Mouse (Mus musculus) heart, embryonic 15.5 days (tissue): ENCODE measurements around the gene Prtn3. TPM values are rescaled to one million over a fixed set of nuclear protein-coding genes. Genes with fewer than 3 reads are reported as not detected.

Source experiments
- ATAC-seq: fragments of 200-750 bp; cut with Nextera tagmentation; replicated peaks from 2 replicates; pipeline ENCODE4 v1.8.0; 2017; ENCODE audit warnings: low read depth, moderate TSS enrichment; ENCODE audit not compliant: insufficient number of reproducible peaks, insufficient read depth, low FRiP score
- H3K27ac ChIP-seq: fragments of 300-500 bp; sonication (generic); 2 replicates; pipeline ENCODE4 v1.5.1; 2015; ENCODE audit warnings: mild to moderate bottlenecking, inconsistent platforms
- H3K27me3 ChIP-seq: fragments of 300-500 bp; sonication (generic); 2 replicates; pipeline ENCODE4 v1.6.1; 2015; ENCODE audit warnings: inconsistent platforms
- H3K36me3 ChIP-seq: fragments of 300-500 bp; sonication (generic); 2 replicates; pipeline ENCODE4 v1.6.1; 2015; ENCODE audit warnings: mild to moderate bottlenecking, inconsistent platforms
- H3K4me1 ChIP-seq: fragments of 300-500 bp; sonication (generic); replicated peaks from 2 replicates; pipeline ENCODE4 v1.6.1; 2015; ENCODE audit warnings: inconsistent platforms
- H3K4me2 ChIP-seq: fragments of 300-500 bp; sonication (generic); 2 replicates; pipeline ENCODE4 v1.6.1; 2015; ENCODE audit warnings: inconsistent platforms, mild to moderate bottlenecking, moderate library complexity
- H3K4me3 ChIP-seq: fragments of 300-500 bp; sonication (generic); 2 replicates; pipeline ENCODE4 v1.5.1; 2015; ENCODE audit warnings: mild to moderate bottlenecking, inconsistent platforms
- H3K9ac ChIP-seq: fragments of 300-500 bp; sonication (generic); 2 replicates; pipeline ENCODE4 v1.6.1; 2015; ENCODE audit warnings: mild to moderate bottlenecking, inconsistent platforms
- H3K9me3 ChIP-seq: fragments of 300-500 bp; sonication (generic); replicated peaks from 2 replicates; pipeline ENCODE4 v1.6.1; 2016; ENCODE audit warnings: inconsistent platforms
- WGBS: fragments of 180-500 bp; shearing (Covaris S2); methylation state at CpG from one replicate; pipeline ENCODE4 v1.1.7; 2015; ENCODE audit warnings: mixed read lengths; 5-methylcytosine and 5-hydroxymethylcytosine counted together
- polyA plus RNA-seq: library from polyadenylated mRNA; unstranded; fragments of >200 nt; fragmentation: Nextera tagmentation; extraction: Ambion mirVana; gene quantifications from 2 replicates; pipeline ENCODE4 v1.2.1, GENCODE M21; 2015

Prtn3 gene
- polyA plus RNA-seq, 1 experiment from 2014 or later, result 1.1 TPM

DNA sequence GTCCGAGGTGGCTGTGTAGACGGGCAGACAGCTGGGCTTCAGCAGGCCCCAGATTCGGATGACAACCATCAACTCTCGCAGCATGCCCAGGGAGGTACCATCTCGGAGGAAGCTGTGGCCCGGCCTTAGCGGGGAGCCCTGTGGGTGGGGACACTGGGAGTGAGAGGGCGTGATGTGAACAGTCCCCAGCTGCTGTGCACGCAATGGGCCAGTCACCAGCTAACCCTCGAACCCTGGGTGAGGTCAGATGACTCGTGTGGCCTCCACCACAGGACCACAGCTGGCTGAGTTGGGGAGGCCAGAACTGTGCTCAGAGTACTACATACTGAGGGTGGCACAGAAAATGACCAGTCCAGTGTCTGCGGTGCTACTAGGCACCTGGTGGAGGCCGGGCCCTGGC lies 22.5 kb downstream of the Prtn3 start:
- no peak for ATAC-seq
- 87% methylated on average over 13 of the region's 13 CpGs for WGBS
- peaks cover 44% of the 10 kb centered on the region for H3K36me3 ChIP-seq
- H3K4me3 ChIP-seq, result no peak overlapping the region
- H3K27me3 ChIP-seq, result no peaks in the 10 kb centered on the region
- no peak overlapping the region for H3K27ac ChIP-seq
- no peak overlapping the region for H3K9ac ChIP-seq
- H3K9me3 ChIP-seq, result no peaks in the 10 kb centered on the region
- 0 out of 2 replicates have a peak, but pooled peaks cover 2% of the 10 kb centered on the region for H3K4me1 ChIP-seq
- no peak overlapping the region for H3K4me2 ChIP-seq

DNA sequence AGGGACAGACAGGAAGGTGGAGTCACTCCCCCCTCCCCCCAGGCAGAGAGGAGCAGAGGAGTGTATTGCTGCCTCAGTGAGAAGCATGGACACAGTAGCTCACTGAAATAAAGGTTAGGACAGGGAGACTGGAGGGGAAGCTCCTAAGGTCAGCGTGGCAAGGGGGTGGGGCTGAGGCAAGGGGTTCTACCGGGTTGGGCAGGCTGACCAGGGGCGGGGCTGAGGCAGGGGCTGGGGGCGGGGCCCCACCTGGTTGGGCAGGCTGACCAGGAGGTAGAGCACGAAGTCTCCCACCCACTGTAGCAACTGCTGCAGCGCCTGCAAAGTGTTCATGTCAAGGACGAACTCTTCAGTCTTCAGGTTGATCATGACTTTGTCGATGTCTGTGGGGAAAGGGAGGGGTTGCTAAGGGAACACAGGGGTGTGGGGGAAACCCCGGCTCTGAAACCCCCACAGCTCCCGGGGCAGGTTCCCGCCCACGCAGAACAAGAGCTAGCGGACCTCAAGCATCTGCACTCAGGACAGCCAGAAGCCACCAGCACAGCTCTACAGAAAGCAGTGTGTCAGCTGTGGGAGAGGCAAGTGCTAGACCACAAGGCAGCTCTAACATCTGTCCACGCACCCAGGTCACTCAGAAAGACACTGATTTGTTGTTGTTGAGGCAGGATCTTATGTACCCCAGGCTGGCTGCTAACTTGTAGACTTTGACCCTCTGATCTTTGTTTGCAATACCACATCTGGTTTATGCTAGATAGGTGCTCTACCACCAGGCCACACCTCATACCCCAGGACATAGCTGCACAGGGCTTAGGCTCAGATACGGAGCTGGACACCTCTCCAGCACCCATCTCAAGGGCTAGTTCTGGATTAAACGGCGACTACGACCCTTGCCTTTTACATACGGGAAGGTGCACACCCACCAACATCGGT lies 23.3 kb downstream of the Prtn3 start:
- H3K4me2 ChIP-seq, result no peak overlapping the region
- WGBS, result 54% methylated on average over 20 of the region's 20 CpGs
- ATAC-seq, result no peak
- H3K9ac ChIP-seq, result no peak overlapping the region
- H3K36me3 ChIP-seq, result peaks cover 50% of the 10 kb centered on the region
- H3K4me3 ChIP-seq, result no peak overlapping the region
- H3K4me1 ChIP-seq, result 0 out of 2 replicates have a peak, but pooled peaks cover 2% of the 10 kb centered on the region
- H3K9me3 ChIP-seq, result no peaks in the 10 kb centered on the region
- H3K27ac ChIP-seq, result no peak overlapping the region
- H3K27me3 ChIP-seq, result no peaks in the 10 kb centered on the region

DNA sequence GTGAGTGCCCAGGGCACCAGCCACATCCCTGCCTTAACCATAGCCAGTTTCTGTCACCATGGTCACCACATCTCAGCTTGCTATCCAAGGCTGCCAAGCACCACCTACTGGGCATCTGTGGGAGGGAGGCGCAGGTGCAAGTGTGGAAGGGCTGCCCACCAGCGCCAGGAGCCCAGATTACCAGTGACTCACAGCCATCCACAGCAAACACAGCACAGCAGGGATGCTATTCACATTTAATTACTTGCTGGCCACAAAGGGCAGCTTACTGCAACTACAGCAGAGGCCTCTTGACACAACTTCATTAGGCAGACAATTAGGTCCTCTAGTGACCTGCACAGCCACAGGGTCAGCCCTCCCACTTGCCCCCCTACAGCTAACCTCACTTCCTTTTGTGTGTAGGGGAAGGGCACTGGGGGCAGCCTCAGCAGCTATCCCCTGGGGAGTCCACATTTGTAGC lies 26.7 kb downstream of the Prtn3 start:
- Histone ChIP-seq H3K36me3 (peaks cover 70% of the 10 kb centered on the region), H3K27ac (no peak overlapping the region), H3K9ac (no peak overlapping the region), H3K27me3 (no peaks in the 10 kb centered on the region), H3K4me1 (no peaks in the 10 kb centered on the region), H3K4me3 (no peak overlapping the region), H3K9me3 (no peaks in the 10 kb centered on the region), H3K4me2 (no peak overlapping the region)
- 52% methylated on average over 2 of the region's 2 CpGs for WGBS
- no peak for ATAC-seq

DNA sequence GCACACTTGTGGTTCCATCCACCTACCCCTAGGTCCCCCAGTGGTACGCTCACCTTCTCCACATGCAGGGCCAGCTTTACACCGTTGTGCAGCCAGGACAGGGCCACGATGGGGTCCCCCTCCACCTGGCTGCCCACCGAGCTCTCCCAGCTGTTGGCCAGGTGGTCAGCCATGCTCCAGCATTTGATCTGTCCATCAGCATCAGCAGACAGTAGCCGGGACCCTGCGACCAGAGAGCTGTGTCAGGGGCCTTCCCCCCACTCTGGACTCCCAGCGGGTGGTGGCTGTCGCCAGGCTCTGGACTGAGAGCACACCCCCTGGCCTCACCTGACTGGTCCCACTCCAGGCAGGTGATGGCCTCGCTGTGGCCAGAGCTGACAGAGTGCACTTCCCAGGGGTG lies 32.4 kb downstream of the Prtn3 start:
- no peaks in the 10 kb centered on the region for H3K9me3 ChIP-seq
- no peak overlapping the region for H3K27ac ChIP-seq
- peaks cover 10% of the 10 kb centered on the region for H3K4me1 ChIP-seq
- WGBS, result 94% methylated on average over 9 of the region's 9 CpGs
- H3K9ac ChIP-seq, result no peak overlapping the region
- no peak for ATAC-seq
- H3K27me3 ChIP-seq, result no peaks in the 10 kb centered on the region
- H3K4me3 ChIP-seq, result no peak overlapping the region
- H3K36me3 ChIP-seq, result peaks cover 53% of the 10 kb centered on the region
- H3K4me2 ChIP-seq, result no peak overlapping the region

DNA sequence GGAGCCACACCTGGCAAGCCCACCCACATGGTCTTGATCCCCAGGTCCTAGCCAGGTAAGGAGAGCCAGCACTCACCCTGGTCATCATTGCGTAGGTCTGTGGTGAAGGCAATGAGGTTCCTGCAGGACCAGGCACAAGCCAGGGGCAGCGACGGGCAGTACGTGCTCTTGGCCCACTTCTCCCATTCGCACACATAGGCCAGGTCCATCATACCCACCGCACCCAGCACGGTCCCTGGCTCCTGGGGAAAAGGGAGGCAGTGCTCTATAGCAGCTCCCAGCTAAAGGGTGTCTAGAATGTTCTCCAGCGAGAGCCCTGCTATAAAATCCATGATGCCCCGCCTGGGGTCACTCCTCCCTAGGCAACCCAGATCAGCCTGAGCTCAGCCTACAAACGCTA lies 33.1 kb downstream of the Prtn3 start:
- no peak for ATAC-seq
- no peak overlapping the region for H3K27ac ChIP-seq
- no peak overlapping the region for H3K9ac ChIP-seq
- peaks cover 49% of the 10 kb centered on the region for H3K36me3 ChIP-seq
- H3K4me3 ChIP-seq, result no peak overlapping the region
- no peaks in the 10 kb centered on the region for H3K9me3 ChIP-seq
- WGBS, result 94% methylated on average over 10 of the region's 10 CpGs
- H3K4me1 ChIP-seq, result peaks cover 10% of the 10 kb centered on the region
- no peak overlapping the region for H3K4me2 ChIP-seq
- no peaks in the 10 kb centered on the region for H3K27me3 ChIP-seq

DNA sequence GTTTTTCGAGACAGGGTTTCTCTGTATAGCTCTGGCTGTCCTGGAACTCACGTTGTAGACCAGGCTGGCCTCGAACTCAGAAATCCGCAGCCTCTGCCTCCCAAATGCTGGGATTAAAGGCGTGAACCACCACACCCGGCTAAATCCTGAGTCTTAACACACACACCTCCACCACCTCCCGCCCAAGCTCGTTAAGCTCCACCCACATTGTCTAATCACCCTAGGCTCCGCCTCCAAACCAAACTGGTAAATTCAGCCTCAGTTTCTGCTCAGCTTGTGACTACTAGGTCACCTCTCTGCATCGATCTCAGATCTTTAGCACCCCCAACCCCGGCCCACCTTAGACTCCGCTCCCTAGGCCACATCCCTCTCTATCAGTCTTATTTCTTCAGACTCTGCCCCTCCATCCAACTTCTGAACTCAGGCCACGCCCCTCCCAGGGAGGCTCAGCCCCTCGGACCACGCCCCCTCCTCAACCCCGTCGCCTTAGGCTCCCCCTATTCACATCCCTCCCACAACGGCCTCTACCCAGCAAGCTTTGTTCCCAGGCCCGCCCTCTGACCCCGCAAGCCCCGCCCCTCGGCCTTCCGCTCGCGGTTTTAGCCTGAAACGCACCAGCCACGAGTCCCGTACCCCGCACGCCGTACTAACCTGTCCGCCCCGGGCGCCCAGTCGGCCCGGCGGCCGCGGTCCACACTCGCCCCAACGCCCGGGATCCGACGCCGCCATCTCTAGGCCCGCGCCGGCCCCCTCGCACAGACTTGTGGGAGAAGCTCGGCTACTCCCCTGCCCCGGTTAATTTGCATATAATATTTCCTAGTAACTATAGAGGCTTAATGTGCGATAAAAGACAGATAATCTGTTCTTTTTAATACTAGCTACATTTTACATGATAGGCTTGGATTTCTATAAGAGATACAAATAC lies 34.2 kb downstream of the Prtn3 start, which contains the start of gene Med16:
Med16 (minus strand) TSS at position 757 of the 925 bp plus-strand sequence.
- no peaks in the 10 kb centered on the region for H3K27me3 ChIP-seq
- WGBS, result 2% methylated on average over 52 of the region's 52 CpGs
- no peaks in the 10 kb centered on the region for H3K9me3 ChIP-seq
- peak within 1 kb of the TSS; percentile 91 for H3K9ac ChIP-seq
- peak within 1 kb of the TSS; percentile 97 for H3K27ac ChIP-seq
- ATAC-seq, result peak; percentile 97
- peaks cover 39% of the 10 kb centered on the region for H3K36me3 ChIP-seq
- peaks cover 13% of the 10 kb centered on the region for H3K4me1 ChIP-seq
- peak within 1 kb of the TSS; percentile 65 for H3K4me2 ChIP-seq
- peak within 1 kb of the TSS; percentile 74 for H3K4me3 ChIP-seq

DNA sequence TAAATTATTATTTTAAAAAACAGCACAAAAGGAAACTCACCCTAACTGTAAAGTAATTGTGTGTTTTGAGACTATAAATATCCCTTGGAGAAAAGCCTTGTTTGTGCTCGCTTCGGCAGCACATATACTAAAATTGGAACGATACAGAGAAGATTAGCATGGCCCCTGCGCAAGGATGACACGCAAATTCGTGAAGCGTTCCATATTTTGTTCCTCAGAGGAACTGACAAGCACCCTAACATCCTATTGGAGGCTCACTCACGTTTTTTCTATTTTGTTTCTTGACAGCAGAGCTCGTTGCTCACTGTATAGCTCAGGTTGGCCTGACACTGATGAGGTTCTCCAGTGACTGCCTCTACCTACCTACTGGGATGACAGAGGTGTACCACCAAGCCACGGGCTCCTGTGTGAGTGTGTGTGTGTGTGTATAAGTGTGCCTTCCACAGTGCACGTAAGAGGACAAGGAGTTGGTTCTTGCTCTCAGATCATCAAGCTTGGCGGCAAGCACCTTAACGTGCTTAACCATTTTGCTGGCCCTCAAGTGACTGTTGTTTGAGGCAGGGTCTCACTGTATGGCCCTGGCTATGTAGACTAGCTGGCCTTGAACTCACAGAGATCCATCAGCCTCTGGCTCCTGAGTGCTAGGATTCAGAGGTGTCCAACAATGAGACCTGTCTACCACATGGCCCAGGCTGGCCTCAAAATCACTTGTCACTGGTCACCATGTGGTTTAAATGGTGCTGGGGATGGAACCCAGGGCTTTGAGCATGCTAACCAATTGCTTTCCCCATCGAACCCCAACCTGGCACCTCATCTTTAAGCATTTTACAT lies 35.0 kb downstream of the Prtn3 start:
- ATAC-seq, result no peak
- no peaks in the 10 kb centered on the region for H3K9me3 ChIP-seq
- H3K4me3 ChIP-seq, result peak overlapping the region; percentile 74; the same call in 1 of the 2 replicates
- WGBS, result 24% methylated on average over 14 of the region's 14 CpGs
- H3K27ac ChIP-seq, result peak overlapping the region; percentile 97
- no peaks in the 10 kb centered on the region for H3K27me3 ChIP-seq
- H3K4me2 ChIP-seq, result peak overlapping the region; percentile 65
- H3K36me3 ChIP-seq, result peaks cover 32% of the 10 kb centered on the region
- H3K4me1 ChIP-seq, result peaks cover 21% of the 10 kb centered on the region
- peak overlapping the region; percentile 18; the same call in 1 of the 2 replicates for H3K9ac ChIP-seq

DNA sequence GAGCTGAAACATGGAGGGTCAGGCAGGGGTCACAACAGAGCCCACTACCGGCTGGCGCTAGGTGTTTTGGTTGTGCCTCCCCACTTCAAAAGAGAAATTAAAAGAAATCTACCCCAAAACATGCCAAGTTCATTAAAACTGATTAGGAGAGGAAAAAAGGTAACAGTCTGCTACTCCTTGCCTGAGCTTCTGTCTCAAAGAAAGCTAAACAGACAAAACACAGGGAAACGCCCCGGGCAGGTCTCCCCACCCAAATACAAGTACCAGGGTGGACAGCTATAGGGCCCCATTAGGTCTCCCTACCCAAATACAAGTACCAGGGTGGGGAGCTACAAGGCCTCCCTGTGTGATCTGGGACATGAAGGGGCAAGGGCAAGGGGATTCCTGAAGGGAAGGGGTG lies 36.3 kb downstream of the Prtn3 start, which contains the start of gene Gm26602:
Gm26602 (plus strand) TSS at position 301 of the 400 bp plus-strand sequence.
- ATAC-seq, result no peak
- Histone ChIP-seq H3K9me3 (no peaks in the 10 kb centered on the region), H3K4me3 (no peak within 1 kb of the TSS), H3K4me2 (no peak within 1 kb of the TSS), H3K27me3 (no peaks in the 10 kb centered on the region), H3K4me1 (peaks cover 34% of the 10 kb centered on the region), H3K36me3 (peaks cover 20% of the 10 kb centered on the region), H3K9ac (no peak within 1 kb of the TSS), H3K27ac (no peak within 1 kb of the TSS)
- WGBS, result 94% methylated on average over 4 of the region's 4 CpGs

DNA sequence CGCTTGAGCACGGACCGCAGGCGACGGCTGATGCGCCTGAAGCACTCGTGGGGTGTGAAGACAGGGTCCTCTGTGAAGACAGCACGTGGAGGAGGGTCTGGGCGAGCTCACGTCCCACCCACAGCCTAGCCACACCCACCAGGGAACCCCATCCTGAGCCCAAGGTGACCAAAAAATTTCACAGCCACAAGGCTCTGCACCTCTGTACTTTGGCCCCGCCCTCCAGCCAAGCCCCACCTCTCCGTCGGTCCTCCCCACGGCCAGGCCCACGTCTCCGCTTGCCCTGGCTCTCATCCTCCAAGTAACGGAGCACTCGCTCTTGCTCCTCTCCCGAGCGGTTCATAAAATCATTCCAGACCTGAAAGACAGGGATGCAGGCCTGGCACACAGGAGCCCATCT lies 38.1 kb downstream of the Prtn3 start:
- 67% methylated on average over 20 of the region's 20 CpGs for WGBS
- no peak overlapping the region for H3K4me3 ChIP-seq
- H3K9me3 ChIP-seq, result no peaks in the 10 kb centered on the region
- peaks cover 43% of the 10 kb centered on the region for H3K4me1 ChIP-seq
- peaks cover 3% of the 10 kb centered on the region for H3K27me3 ChIP-seq
- H3K27ac ChIP-seq, result no peak overlapping the region
- no peak overlapping the region for H3K4me2 ChIP-seq
- H3K9ac ChIP-seq, result no peak overlapping the region
- ATAC-seq, result no peak
- H3K36me3 ChIP-seq, result peaks cover 8% of the 10 kb centered on the region; the same call in 1 of the 2 replicates

DNA sequence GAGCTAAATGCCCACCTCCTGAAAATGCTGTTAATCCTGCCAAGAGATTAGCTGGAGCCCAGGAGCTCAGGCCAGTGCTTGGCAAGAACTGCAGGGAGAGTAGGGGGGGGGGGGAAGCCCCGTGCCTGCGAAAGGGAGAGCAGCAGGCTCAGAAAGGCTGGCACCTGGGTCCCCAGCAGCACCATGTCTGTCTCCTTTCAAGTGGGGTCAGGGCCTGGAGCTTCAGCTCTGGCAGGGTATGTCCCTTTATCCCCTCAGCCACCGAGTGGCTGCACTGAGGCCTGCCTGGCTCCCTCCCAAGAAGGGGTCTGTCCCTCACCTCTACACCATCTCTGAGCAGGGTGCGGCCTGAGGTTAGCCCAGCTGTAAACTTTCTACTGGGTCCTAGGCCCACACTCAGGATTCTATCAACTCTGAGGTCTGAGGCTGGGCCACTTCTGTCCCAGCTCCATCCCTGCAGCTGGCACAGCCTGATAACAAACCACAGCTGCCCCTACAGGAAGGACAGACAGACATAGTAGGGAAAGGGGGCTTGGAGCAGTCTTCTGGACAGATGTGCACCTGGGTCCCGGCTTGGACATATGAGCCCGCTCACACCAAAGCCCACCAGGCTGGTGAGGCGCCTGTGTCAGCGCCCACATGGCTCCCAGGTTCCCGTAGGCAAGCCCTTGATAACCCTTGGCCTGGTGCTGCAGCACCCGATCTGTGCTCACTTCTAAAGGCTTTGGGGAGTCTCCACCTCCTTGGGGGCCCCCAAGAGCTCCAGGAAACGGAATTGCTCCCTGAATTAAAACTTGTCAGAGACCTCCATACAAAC lies 40.1 kb downstream of the Prtn3 start:
- H3K9ac ChIP-seq, result no peak overlapping the region; the same call in 1 of the 2 replicates
- peak overlapping the region; percentile 26; the same call in 1 of the 2 replicates for H3K27ac ChIP-seq

More for the DNA sequence above, 40.1 kb downstream of the Prtn3 start:
- 0 out of 2 replicates have a peak overlapping the region, but pooled peaks have one; percentile 1 for H3K4me2 ChIP-seq
- H3K4me3 ChIP-seq, result no peak overlapping the region
- H3K27me3 ChIP-seq, result peaks cover 22% of the 10 kb centered on the region
- peaks cover 8% of the 10 kb centered on the region; the same call in 1 of the 2 replicates for H3K36me3 ChIP-seq
- no peak for ATAC-seq
- H3K4me1 ChIP-seq, result peaks cover 53% of the 10 kb centered on the region
- 58% methylated on average over 11 of the region's 11 CpGs for WGBS
- H3K9me3 ChIP-seq, result no peaks in the 10 kb centered on the region
